Mouse (Mus musculus) testis, adult 2 months (tissue): ENCODE data around the gene Fam162a. TPM values are rescaled to one million over a fixed set of nuclear protein-coding genes. Genes with fewer than 3 reads are reported as not detected.
A peak's percentile ranks its signal among the peaks of the same experiment; 100 is the strongest.
"Not testable (repeated sequence)": the region's sequence is repeated elsewhere in the genome, so short reads cannot be mapped to it uniquely, and the experiment has no call there.

Source experiments
- H3K27ac ChIP-seq: fragments of 200-500 bp; 2 replicates; pipeline ENCODE4 v1.5.1; 2012; ENCODE audit warnings: low read depth, low read length; ENCODE audit not compliant: control insufficient read depth, insufficient read depth
- H3K27me3 ChIP-seq: fragments of 200-500 bp; 2 replicates; pipeline ENCODE4 v1.6.1; 2012; ENCODE audit warnings: mild to moderate bottlenecking, low read length, moderate library complexity; ENCODE audit not compliant: control insufficient read depth, insufficient read depth
- H3K36me3 ChIP-seq: fragments of 200-500 bp; 2 replicates; pipeline ENCODE4 v1.6.1; 2012; ENCODE audit warnings: mild to moderate bottlenecking, low read length; ENCODE audit not compliant: control insufficient read depth, insufficient read depth
- H3K4me1 ChIP-seq: fragments of 200-500 bp; 2 replicates; pipeline ENCODE4 v1.6.1; 2012; ENCODE audit warnings: low read length; ENCODE audit not compliant: control insufficient read depth, insufficient read depth
- H3K4me3 ChIP-seq: fragments of 200-500 bp; 2 replicates; pipeline ENCODE4 v1.5.1; 2012; ENCODE audit warnings: low read depth, mild to moderate bottlenecking, low read length, moderate library complexity, mixed read lengths; ENCODE audit not compliant: control insufficient read depth
- CTCF ChIP-seq: fragments of 200-500 bp; IDR thresholded peaks from 2 replicates; pipeline ENCODE4 v1.5.1; 2012; ENCODE audit warnings: low read depth, mild to moderate bottlenecking, inconsistent platforms, low read length, moderate library complexity; ENCODE audit not compliant: control insufficient read depth, insufficient read depth, insufficient replicate concordance
- POLR2A ChIP-seq: fragments of 200-500 bp; IDR thresholded peaks from 2 replicates; pipeline ENCODE4 v1.6.1; 2012; ENCODE audit warnings: low read depth, mild to moderate bottlenecking, inconsistent platforms, low read length, moderate library complexity; ENCODE audit not compliant: control insufficient read depth
- polyA plus RNA-seq: library from polyadenylated mRNA; depleted of rRNA; stranded (reverse); fragments of >200 nt; gene quantifications from 2 replicates; pipeline ENCODE4 v1.2.3, GENCODE M21; 2012

The Fam162a gene
- polyA plus RNA-seq, 1 experiment, result 73.0 TPM

GRCm38 (mm10) chr16:36069819-36070575 is 1.4 kb downstream of the Fam162a start:
- no peak for TF ChIP-seq POLR2A
- no peak for TF ChIP-seq CTCF
- Histone ChIP-seq H3K27ac (no peak overlapping the region), H3K27me3 (no peaks in the 10 kb centered on the region), H3K4me3 (no peak overlapping the region; the same call in 1 of the 2 replicates), H3K4me1 (no peaks in the 10 kb centered on the region), H3K36me3 (no peaks in the 10 kb centered on the region)

- no peak for TF ChIP-seq POLR2A
- no peak for TF ChIP-seq CTCF
Observed at GRCm38 (mm10) chr16:36068356-36068755, 3.0 kb downstream of the Fam162a start.

GRCm38 (mm10) chr16:36067694-36068093 is 3.7 kb downstream of the Fam162a start:
- Histone ChIP-seq H3K27me3 (no peaks in the 10 kb centered on the region), H3K27ac (no peak overlapping the region), H3K36me3 (no peaks in the 10 kb centered on the region), H3K4me3 (no peak overlapping the region), H3K4me1 (peaks cover 2% of the 10 kb centered on the region; the same call in 1 of the 2 replicates)
- TF ChIP-seq POLR2A (no peak), CTCF (no peak)

More at GRCm38 (mm10) chr16:36068356-36068755, 3.0 kb downstream of the Fam162a start:
- Histone ChIP-seq H3K36me3 (no peaks in the 10 kb centered on the region), H3K27me3 (no peaks in the 10 kb centered on the region), H3K4me1 (no peaks in the 10 kb centered on the region; the same call in 1 of the 2 replicates), H3K27ac (no peak overlapping the region), H3K4me3 (no peak overlapping the region)

GRCm38 (mm10) chr16:36064904-36065303 is 6.5 kb downstream of the Fam162a start:
- no peak for TF ChIP-seq CTCF
- no peak for TF ChIP-seq POLR2A
- H3K36me3 ChIP-seq, result no peaks in the 10 kb centered on the region

GRCm38 (mm10) chr16:36063315-36063714 is 8.1 kb downstream of the Fam162a start:
- no peaks in the 10 kb centered on the region for H3K27me3 ChIP-seq
- H3K4me3 ChIP-seq, result no peak overlapping the region
- no peak overlapping the region for H3K27ac ChIP-seq
- H3K4me1 ChIP-seq, result peaks cover 2% of the 10 kb centered on the region; the same call in 1 of the 2 replicates
- no peaks in the 10 kb centered on the region for H3K36me3 ChIP-seq
- no peak for TF ChIP-seq CTCF
- no peak for TF ChIP-seq POLR2A

More at GRCm38 (mm10) chr16:36064904-36065303, 6.5 kb downstream of the Fam162a start:
- H3K4me1 ChIP-seq, result peaks cover 2% of the 10 kb centered on the region; the same call in 1 of the 2 replicates
- H3K27ac ChIP-seq, result no peak overlapping the region
- no peaks in the 10 kb centered on the region for H3K27me3 ChIP-seq
- no peak overlapping the region for H3K4me3 ChIP-seq

- not testable (repeated sequence) for H3K27ac ChIP-seq, H3K4me3 ChIP-seq, H3K36me3 ChIP-seq, H3K27me3 ChIP-seq, H3K4me1 ChIP-seq
Observed at GRCm38 (mm10) chr16:36062534-36062933, 8.9 kb downstream of the Fam162a start.

- Histone ChIP-seq H3K4me3 (no peak overlapping the region), H3K27ac (peak overlapping the region; percentile 47; the same call in 1 of the 2 replicates), H3K36me3 (no peaks in the 10 kb centered on the region), H3K4me1 (no peaks in the 10 kb centered on the region), H3K27me3 (no peaks in the 10 kb centered on the region)
- TF ChIP-seq CTCF (no peak), POLR2A (no peak)
Observed at GRCm38 (mm10) chr16:36057933-36058475, 13.4 kb downstream of the Fam162a start.

- Histone ChIP-seq H3K27ac (no peak overlapping the region), H3K36me3 (no peaks in the 10 kb centered on the region), H3K4me1 (no peaks in the 10 kb centered on the region), H3K4me3 (no peak overlapping the region), H3K27me3 (no peaks in the 10 kb centered on the region)
- TF ChIP-seq CTCF (no peak), POLR2A (no peak)
Observed at GRCm38 (mm10) chr16:36056416-36056815, 15.0 kb downstream of the Fam162a start.
